Mouse (Mus musculus): ENCODE results near the gene Olfr59. TPM values are rescaled to one million over a fixed set of nuclear protein-coding genes. Genes with fewer than 3 reads are reported as not detected.

Gene Olfr59
- not detected for total RNA-seq (2021)

DNA sequence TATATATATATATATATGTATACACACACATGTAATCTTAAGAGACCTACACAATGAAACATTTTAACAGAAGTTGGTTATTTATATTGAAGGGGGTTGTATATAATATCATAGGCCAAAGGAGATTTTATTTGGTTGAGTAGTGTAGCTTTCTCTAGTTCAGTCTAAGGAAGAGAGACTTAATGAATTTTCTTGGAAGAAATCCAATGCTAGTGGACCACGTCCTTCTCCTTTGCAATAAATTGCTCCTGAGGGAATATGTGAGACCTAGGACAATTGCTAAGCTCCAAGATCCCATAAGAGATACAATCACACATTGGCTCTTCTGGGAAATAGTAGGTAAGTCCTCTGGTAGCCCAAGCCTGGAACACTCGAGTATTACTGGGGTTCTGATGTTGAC lies at the start of gene Olfr59:
Olfr59 (plus strand) TSS at position 301 of the 400 bp plus-strand sequence.
- DNase-seq (ENCODE audit: low spot score in 2 of 2): no peak
- intact Hi-C loops (cut with DNase I): no loop called here

- intact Hi-C loops (cut with DNase I): no loop called here
These were observed 42.3 kb upstream of the Olfr59 start for GRCm38 (mm10) chr11:74241201-74241600.

DNA sequence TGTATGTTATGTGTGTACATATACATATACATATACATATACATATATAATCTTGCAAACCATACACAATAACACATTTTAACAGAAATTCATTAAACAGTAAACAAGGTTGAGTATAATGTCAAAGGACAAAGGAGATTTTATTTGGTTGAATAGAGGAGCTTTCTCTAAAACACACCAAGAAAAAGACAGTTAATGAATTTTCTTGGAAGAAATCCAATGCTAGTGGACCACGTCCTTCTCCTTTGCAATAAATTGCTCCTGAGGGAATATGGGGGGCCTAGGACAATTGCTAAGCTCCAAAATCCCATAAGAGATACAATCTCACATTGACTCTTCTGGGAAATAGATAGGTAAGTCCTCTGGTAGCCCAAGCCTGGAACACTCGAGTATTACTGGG lies 24.0 kb upstream of the Olfr59 start, which contains the start of gene Olfr406:
Olfr406 (plus strand) TSS at position 301 of the 400 bp plus-strand sequence.
- DNase-seq (ENCODE audit: low spot score in 2 of 2): no peak
- intact Hi-C loops (cut with DNase I): no loop called here

More at GRCm38 (mm10) chr11:74241201-74241600, 42.3 kb upstream of the Olfr59 start:
- DNase-seq (ENCODE audit: low spot score in 2 of 2): no peak

DNA sequence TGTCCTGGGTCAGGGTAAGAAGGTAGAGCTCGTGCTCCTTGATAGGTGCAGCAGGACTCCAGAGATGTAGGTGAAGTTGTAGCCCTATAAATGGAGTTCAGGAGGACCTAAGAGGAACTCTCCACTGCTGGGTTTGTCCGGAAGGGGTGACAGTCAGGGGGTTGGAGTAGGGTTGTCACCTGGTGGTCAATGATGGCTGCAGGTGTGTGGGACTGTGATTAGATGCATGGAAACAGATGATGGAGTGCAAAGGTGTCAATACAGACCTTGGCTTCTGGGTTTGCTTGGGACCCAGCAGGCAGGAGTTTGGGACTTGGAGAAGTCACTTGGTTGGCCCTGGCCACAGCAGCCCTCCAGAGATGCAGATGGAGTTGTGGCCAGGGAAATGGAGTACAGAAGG lies 3.7 kb downstream of the Olfr59 start:
- no peak for DNase-seq (ENCODE audit: low spot score in 2 of 2)
- intact Hi-C loops (cut with DNase I): no loop called here

GRCm38 (mm10) chr11:74326044-74326443 lies 42.5 kb downstream of the Olfr59 start:
- intact Hi-C loops (cut with DNase I): no loop called here
- DNase-seq (ENCODE audit: low spot score in 2 of 2): no peak

DNA sequence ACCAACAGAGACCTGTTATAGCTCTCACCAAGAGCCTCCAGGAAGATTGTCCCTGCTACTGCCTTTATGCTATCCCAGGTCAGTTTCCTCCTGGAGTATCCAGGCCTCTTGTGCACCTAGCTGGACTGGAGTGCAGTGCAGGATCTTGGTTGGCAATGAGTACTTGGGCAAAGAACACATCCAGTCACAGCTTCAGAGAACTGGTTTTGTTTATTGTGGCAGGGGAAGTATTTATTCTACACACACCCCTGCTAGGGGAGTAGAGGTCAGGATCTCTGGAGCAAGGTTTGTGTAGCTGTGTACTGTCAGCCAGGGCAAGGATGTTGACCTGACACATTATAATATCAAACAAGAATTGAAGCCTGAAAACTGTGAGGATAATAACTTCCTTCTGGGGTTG lies 45.2 kb downstream of the Olfr59 start:
- no peak for DNase-seq (ENCODE audit: low spot score in 2 of 2)
- intact Hi-C loops (cut with DNase I): no loop called here

DNA sequence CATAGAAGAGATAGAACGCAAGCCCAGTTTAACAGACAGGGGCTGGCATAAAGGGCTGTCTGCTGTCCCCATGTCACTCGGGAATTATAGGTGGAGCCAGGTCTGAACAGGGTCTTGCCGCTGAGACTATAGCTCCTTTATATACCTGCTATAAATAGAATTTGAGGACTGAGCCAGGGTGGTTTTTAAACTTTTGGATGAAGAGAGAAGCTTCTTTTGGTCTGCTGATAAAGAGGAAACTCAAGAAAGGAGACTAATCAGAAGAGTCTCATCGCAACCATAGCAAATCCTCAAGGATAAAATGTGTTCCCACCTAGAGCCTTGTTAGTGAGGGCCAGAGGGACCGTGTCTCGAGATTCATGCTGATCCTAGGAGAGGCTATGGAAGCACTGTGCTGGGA lies 54.4 kb downstream of the Olfr59 start, which contains the start of gene Olfr410:
Olfr410 (minus strand) TSS at position 101 of the 400 bp plus-strand sequence.
- intact Hi-C loops (cut with DNase I): no loop called here
- no peak for DNase-seq (ENCODE audit: low spot score in 2 of 2)

Other genes with a start within 250 kb of the Olfr59 start
- gene Olfr139, start 227.2 kb upstream of the Olfr59 start, total RNA-seq (2021): not detected
- gene Olfr399, start 227.1 kb upstream of the Olfr59 start, total RNA-seq (2021): not detected
- gene Zfp616, start 213.8 kb upstream of the Olfr59 start, total RNA-seq (2021): not detected
- gene Olfr401, start 170.0 kb upstream of the Olfr59 start, total RNA-seq (2021): not detected
- gene Olfr402, start 130.2 kb upstream of the Olfr59 start, total RNA-seq (2021): not detected
- not detected for gene Olfr403, start 97.5 kb upstream of the Olfr59 start, total RNA-seq (2021)
- gene Olfr43, start 72.4 kb upstream of the Olfr59 start, total RNA-seq (2021): not detected
- not detected for gene Olfr406, start 23.9 kb upstream of the Olfr59 start, total RNA-seq (2021)
- not detected for gene Olfr410, start 54.3 kb downstream of the Olfr59 start, total RNA-seq (2021)
- gene Olfr411, start 68.9 kb downstream of the Olfr59 start, total RNA-seq (2021): not detected
- not detected for gene Olfr412, start 78.3 kb downstream of the Olfr59 start, total RNA-seq (2021)